Mouse (Mus musculus) lung, adult 2 months (tissue): Measurements from ENCODE around the gene Zfp28.

Experiments
- CTCF ChIP-seq: fragments of 200-500 bp; IDR thresholded peaks from 2 replicates; pipeline ENCODE4 v1.5.1; 2011; ENCODE audit warnings: mild to moderate bottlenecking, low read length, control low read depth; ENCODE audit not compliant: insufficient read depth
- POLR2A ChIP-seq: fragments of 200-500 bp; IDR thresholded peaks from 2 replicates; pipeline ENCODE4 v1.6.1; 2011; ENCODE audit warnings: low read depth, mild to moderate bottlenecking, control low read depth, low read length, borderline replicate concordance; ENCODE audit errors: extremely low read depth

- TF ChIP-seq CTCF (no peak), POLR2A (no peak)
These were observed 4.7 kb upstream of the Zfp28 start for GRCm38 (mm10) chr7:6378441-6378840.
